Mouse (Mus musculus) limb, embryonic 14.5 days (tissue): ENCODE measurements around the gene Tmc6. TPM values are rescaled to one million over a fixed set of nuclear protein-coding genes. Genes with fewer than 3 reads are reported as not detected.

Experiments used
- ATAC-seq: fragments of 200-750 bp; cut with Nextera tagmentation; 2 replicates; pipeline ENCODE4 v1.8.0; 2017; ENCODE audit warnings: low read depth, moderate number of reproducible peaks, moderate TSS enrichment; ENCODE audit not compliant: low FRiP score
- DNase-seq: peaks from one replicate; pipeline ENCODE4 v3.0.0-alpha.2; 2015; ENCODE audit warnings: low spot score
- H3K27ac ChIP-seq: fragments of 300-500 bp; sonication (generic); replicated peaks from 2 replicates; pipeline ENCODE4 v1.5.1; 2014; ENCODE audit warnings: low read depth, mild to moderate bottlenecking, low read length, moderate library complexity, mixed read lengths
- H3K27me3 ChIP-seq: fragments of 300-500 bp; sonication (generic); 2 replicates; pipeline ENCODE4 v1.6.1; 2014; ENCODE audit warnings: low read length, mixed read lengths; ENCODE audit not compliant: control insufficient read depth, insufficient read depth
- H3K36me3 ChIP-seq: fragments of 300-500 bp; sonication (generic); 2 replicates; pipeline ENCODE4 v1.6.1; 2014; ENCODE audit warnings: mild to moderate bottlenecking, low read length, moderate library complexity, mixed read lengths; ENCODE audit not compliant: control insufficient read depth, insufficient read depth
- H3K4me1 ChIP-seq: fragments of 300-500 bp; sonication (generic); 2 replicates; pipeline ENCODE4 v1.6.1; 2014; ENCODE audit warnings: antibody characterized with exemption, low read length, mixed read lengths; ENCODE audit not compliant: control insufficient read depth, insufficient read depth
- H3K4me2 ChIP-seq: fragments of 300-500 bp; sonication (generic); replicated peaks from 2 replicates; pipeline ENCODE4 v1.6.1; 2014; ENCODE audit warnings: low read depth, mild to moderate bottlenecking, low read length, moderate library complexity; ENCODE audit not compliant: severe bottlenecking
- H3K4me3 ChIP-seq: fragments of 300-500 bp; sonication (generic); replicated peaks from 2 replicates; pipeline ENCODE4 v1.5.1; 2014; ENCODE audit warnings: low read length
- H3K9ac ChIP-seq: fragments of 300-500 bp; sonication (generic); 2 replicates; pipeline ENCODE4 v1.6.1; 2014; ENCODE audit warnings: mild to moderate bottlenecking, low read depth, low read length, moderate library complexity; ENCODE audit not compliant: severe bottlenecking
- H3K9me3 ChIP-seq: fragments of 300-500 bp; sonication (generic); 2 replicates; pipeline ENCODE4 v1.6.1; 2016; ENCODE audit warnings: low read length; ENCODE audit not compliant: control insufficient read depth
- POLR2A ChIP-seq: fragments of 200-500 bp; IDR thresholded peaks from 2 replicates; pipeline ENCODE4 v1.8.0; 2012; ENCODE audit warnings: inconsistent platforms, mild to moderate bottlenecking, moderate library complexity, borderline replicate concordance; ENCODE audit not compliant: insufficient read depth, insufficient read length; ENCODE audit errors: extremely low read depth
- WGBS: fragments of 180-500 bp; shearing (Covaris S2); extraction: QIAGEN DNeasy Blood & Tissue Kit; methylation state at CpG from one replicate; pipeline ENCODE4 v1.1.7; 2014; 5-methylcytosine and 5-hydroxymethylcytosine counted together
- polyA plus RNA-seq, 2 experiments: library from polyadenylated mRNA; depleted of rRNA in 1 of 2; stranded (reverse) in 1 of 2; unstranded in 1 of 2; fragments of >200 nt; fragmentation: Nextera tagmentation in 1 of 2; extraction: Ambion mirVana in 1 of 2; gene quantifications; 2 replicates each; pipeline versions ENCODE4 v1.2.1 to v1.2.3; 2012 to 2014

Gene Tmc6
- 28.2 and 31.1 TPM in 2 replicates for polyA plus RNA-seq (2012; rRNA removed)
- 19.0 and 24.5 TPM in 2 replicates for polyA plus RNA-seq (2014; fragmentation: Nextera tagmentation; extraction: Ambion mirVana)

GRCm38 (mm10) chr11:117781993-117782704 is at the start of gene Tmc6, which contains the start of gene Tmc8:
TSS of gene Tmc6 (minus strand) at chr11:117782198.
TSS of gene Tmc8 (plus strand) at chr11:117782076.
- 50% methylated on average over 24 of the region's 24 CpGs for WGBS
- peaks cover 8% of the 10 kb centered on the region; the same call in 1 of the 2 replicates for H3K36me3 ChIP-seq
- no peaks in the 10 kb centered on the region for H3K27me3 ChIP-seq
- peak within 1 kb of the TSS; percentile 65 for H3K27ac ChIP-seq
- no peak for TF ChIP-seq POLR2A
- H3K9ac ChIP-seq, result peak within 1 kb of the TSS; percentile 52; the same call in 1 of the 2 replicates
- peaks cover 35% of the 10 kb centered on the region for H3K4me1 ChIP-seq
- no peaks in the 10 kb centered on the region for H3K9me3 ChIP-seq
- ATAC-seq (no peak), DNase-seq (no peak)
- H3K4me2 ChIP-seq, result peak within 1 kb of the TSS; percentile 98
- peak within 1 kb of the TSS; percentile 52 for H3K4me3 ChIP-seq

- peaks cover 27% of the 10 kb centered on the region for H3K4me1 ChIP-seq
- no peak for DNase-seq
Measured at GRCm38 (mm10) chr11:117830401-117830800, 48.4 kb upstream of the Tmc6 start.

GRCm38 (mm10) chr11:117829671-117830215 is 47.7 kb upstream of the Tmc6 start:
- no peak overlapping the region for H3K4me3 ChIP-seq
- no peak for TF ChIP-seq POLR2A
- no peak for DNase-seq
- no peak overlapping the region for H3K27ac ChIP-seq
- no peaks in the 10 kb centered on the region for H3K36me3 ChIP-seq
- H3K27me3 ChIP-seq, result no peaks in the 10 kb centered on the region
- no peak for ATAC-seq
- peaks cover 32% of the 10 kb centered on the region for H3K4me1 ChIP-seq
- no peak overlapping the region for H3K9ac ChIP-seq
- H3K4me2 ChIP-seq, result no peak overlapping the region
- no peaks in the 10 kb centered on the region for H3K9me3 ChIP-seq
- WGBS, result 74% methylated on average over 2 of the region's 2 CpGs

More at GRCm38 (mm10) chr11:117830401-117830800, 48.4 kb upstream of the Tmc6 start:
- no peaks in the 10 kb centered on the region for H3K9me3 ChIP-seq
- no peak for ATAC-seq
- H3K36me3 ChIP-seq, result no peaks in the 10 kb centered on the region
- H3K27ac ChIP-seq, result no peak overlapping the region
- no peak for TF ChIP-seq POLR2A
- WGBS, result 73% methylated on average over 9 of the region's 9 CpGs
- H3K4me2 ChIP-seq, result no peak overlapping the region
- H3K9ac ChIP-seq, result no peak overlapping the region
- no peak overlapping the region for H3K4me3 ChIP-seq
- H3K27me3 ChIP-seq, result no peaks in the 10 kb centered on the region

- Histone ChIP-seq H3K27me3 (no peaks in the 10 kb centered on the region), H3K27ac (peak overlapping the region; percentile 56), H3K4me2 (no peak overlapping the region), H3K9me3 (no peaks in the 10 kb centered on the region), H3K4me3 (no peak overlapping the region), H3K9ac (no peak overlapping the region), H3K4me1 (peaks cover 36% of the 10 kb centered on the region), H3K36me3 (no peaks in the 10 kb centered on the region)
- DNase-seq (no peak), ATAC-seq (no peak)
- no peak for TF ChIP-seq POLR2A
- WGBS, result 55% methylated on average over 9 of the region's 9 CpGs
Measured at GRCm38 (mm10) chr11:117828888-117829604, 47.0 kb upstream of the Tmc6 start.
